Mouse (Mus musculus) layer of hippocampus, postnatal 14 days (tissue): Measurements from ENCODE around the gene Spsb2. TPM values are rescaled to one million over a fixed set of nuclear protein-coding genes. Genes with fewer than 3 reads are reported as not detected.

Experiments used
- DNase-seq, 2 experiments: peaks; one replicate each; pipeline ENCODE4 v3.0.0; 2021 to 2022; ENCODE audit warnings: low spot score in 2 of 2, mixed read lengths in 1 of 2
- long read RNA-seq, 2 experiments: library from polyadenylated mRNA; stranded (forward); transcript quantifications; one replicate each; pipeline ENCODE4 v2.0.0; 2021
- total RNA-seq, 2 experiments: library from RNA; stranded (reverse); gene quantifications; 2 replicates each; pipeline ENCODE4 v1.2.3; 2021

Gene Spsb2
- 1 to 10 TPM; 5.7 to 6.7 TPM for total RNA-seq
- long read RNA-seq, experiment 1, partial matches to known transcripts = 0 of 3 reads
- long read RNA-seq, experiment 1, other reads (novel, unspliced or antisense) = 0 of 3 reads
- long read RNA-seq, experiment 2, partial matches to known transcripts = 0 of 2 reads
- long read RNA-seq, experiment 2, other reads (novel, unspliced or antisense) = 2 of 2 reads

GRCm38 (mm10) chr6:124808358-124809012, at the start of gene Spsb2:
Gene Spsb2 (plus strand): TSS chr6:124808661.
- peak; percentile 53 to 65 for DNase-seq

- no peak for DNase-seq
Observed at GRCm38 (mm10) chr6:124758849-124759232, 49.6 kb upstream of the Spsb2 start.

- DNase-seq = peak in 1 of 2 experiments; percentile 82
Observed at GRCm38 (mm10) chr6:124759259-124759658, 49.2 kb upstream of the Spsb2 start.

- DNase-seq = peak in 1 of 2 experiments; percentile 0
Observed at GRCm38 (mm10) chr6:124765951-124766350, 42.5 kb upstream of the Spsb2 start.

- no peak for DNase-seq
Observed at GRCm38 (mm10) chr6:124767536-124767919, 40.9 kb upstream of the Spsb2 start.

DNA sequence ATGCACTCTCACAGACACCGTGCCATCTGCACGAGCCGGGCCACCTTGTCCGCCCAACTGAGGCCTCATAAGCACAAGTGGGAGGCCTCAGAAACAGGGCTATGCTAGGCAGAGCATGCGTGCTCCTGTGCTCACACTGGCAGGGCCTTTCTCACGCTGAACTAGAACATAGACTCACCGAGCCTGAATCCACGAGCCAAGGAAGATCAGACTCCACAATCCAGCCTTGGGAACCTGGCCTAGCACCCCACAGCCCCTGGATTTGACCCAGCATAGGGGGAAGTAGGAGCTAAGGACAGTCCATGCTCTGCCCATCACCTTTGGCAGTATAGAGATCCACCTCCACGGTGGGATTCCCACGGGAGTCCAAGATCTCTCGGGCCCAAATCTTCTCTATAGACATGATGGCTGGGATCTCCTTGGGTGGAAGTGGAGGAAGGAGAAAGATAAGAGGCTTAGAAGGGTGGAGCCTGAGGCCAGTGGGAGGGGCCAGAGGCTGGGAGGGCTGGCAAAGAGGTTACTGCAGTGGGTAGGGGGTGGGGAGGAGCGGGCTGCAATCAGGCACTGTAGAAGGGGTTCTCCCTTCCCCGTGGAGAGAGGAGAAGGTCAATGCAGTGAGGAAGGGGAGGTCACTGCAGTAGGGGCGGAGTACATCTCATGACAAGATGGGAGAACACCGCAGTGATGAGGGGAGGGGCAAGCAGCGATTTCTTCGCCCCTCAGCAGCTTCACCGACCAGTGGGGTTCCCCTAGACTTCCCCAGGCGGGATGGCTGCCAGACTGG, 40.3 kb upstream of the Spsb2 start:
- peak; percentile 44 to 45 for DNase-seq

DNA sequence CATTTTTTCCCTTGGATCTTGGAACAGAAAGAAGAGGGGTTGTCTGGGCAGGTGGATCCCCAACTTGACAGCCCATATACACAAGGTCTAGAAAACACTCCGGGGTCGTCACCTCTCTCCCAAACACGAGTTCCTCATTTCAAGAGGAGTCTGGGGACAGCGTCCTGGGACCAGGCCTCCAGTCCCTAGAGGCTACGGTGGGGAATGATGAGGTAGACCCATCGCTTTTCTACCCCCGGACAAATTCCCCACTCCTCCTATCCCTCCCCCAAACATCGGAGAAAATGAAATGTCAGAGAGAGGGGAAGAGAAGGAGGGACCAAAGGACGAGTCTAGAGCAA, 39.8 kb upstream of the Spsb2 start:
- DNase-seq = no peak

DNA sequence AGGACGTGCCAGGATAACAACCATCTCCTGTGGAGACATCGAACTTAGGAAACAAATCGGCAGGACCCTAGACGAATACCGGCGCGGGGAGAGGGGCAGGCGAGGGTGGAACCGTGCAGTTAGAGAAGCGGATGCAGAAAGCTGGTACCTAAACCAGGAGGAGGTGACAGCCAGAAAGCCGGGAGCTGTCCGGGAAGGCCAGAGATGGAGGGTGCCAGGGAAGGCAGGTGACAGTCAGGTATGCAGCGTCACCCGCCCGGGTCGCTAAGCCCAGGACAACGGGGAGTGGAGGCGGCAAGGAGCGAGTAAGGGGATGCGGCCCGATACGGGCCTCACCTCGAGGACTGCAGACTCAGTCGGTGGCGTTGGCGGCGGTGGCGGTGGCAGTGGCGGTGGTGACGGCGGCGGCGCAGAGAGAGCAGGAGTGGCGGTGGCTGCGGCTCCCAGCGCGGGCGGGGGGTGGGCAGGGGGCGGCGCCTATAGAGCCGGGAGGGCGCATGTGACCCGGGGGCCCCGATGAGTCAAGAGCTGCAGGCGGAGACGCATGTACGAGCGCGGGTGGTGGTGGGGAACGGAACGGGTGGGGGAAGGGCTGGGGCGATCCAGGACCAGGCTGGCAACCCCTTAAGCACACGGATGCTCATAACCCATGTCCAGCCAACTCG, 39.2 kb upstream of the Spsb2 start, which contains the start of gene Eno2:
Eno2 (minus strand) TSS at position 573 of the 665 bp plus-strand sequence.
- peak; percentile 56 to 75 for DNase-seq

- DNase-seq = no peak
Observed at GRCm38 (mm10) chr6:124770013-124770412, 38.4 kb upstream of the Spsb2 start.

DNA sequence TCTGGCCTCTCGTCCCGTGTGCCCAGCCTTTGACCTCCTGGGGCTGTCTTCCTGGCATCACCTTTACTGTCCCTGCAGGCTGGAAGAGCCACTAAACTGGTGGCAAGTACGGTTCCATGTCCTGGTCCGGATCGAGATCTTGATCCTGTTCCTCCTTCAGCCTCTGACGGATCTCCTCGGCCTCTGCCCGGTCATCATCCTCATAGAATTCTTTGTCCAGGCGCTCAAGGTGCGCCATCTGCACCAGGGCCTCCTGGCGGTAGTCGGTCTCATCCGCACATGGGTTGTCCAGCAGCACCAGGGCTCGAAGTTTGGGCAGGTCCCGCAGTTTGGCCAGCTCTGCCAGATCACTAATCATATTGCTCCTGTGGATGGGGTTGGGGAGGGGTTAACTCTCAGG, 38.0 kb upstream of the Spsb2 start:
- no peak for DNase-seq

DNA sequence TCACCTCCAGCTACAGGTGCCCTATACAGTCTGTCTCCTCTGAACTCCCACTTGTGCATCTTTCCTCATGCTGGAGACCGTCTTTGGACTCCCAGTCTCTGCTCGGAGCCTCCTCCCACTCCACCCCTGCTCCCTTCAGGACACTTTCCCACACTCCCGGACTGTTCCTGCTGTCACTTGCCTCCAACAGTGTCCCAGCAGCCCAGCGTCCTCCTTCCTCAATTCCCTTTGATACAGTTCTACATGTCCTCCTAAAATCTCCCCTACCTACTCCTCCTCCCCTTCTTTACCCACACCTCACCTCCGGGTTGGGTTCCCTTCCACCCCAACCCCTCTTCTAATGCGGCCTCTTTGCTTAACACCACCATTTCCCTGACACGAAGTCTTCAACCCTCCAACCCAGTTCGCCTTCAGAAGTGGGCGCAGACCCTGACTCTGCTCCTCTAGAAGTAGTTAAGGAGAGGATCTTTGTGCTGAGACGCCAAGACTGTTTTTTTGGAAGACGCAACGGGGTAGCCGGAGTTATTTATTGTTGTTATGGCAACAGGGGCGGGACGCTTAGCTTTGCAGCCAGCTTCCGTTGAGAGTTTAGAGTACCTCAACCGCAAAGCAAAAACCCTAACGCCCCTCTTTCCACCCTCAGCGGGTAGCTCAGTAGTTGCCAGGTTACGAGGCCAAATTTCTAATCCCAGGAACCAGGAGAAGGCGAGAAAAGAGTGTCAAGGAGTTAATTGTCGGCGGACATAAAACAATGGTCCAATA, 29.1 kb upstream of the Spsb2 start, which contains the start of gene Lrrc23:
Lrrc23 (minus strand) TSS at position 506 of the 762 bp plus-strand sequence.
- DNase-seq = no peak

GRCm38 (mm10) chr6:124779984-124780416, 28.5 kb upstream of the Spsb2 start:
- no peak for DNase-seq

DNA sequence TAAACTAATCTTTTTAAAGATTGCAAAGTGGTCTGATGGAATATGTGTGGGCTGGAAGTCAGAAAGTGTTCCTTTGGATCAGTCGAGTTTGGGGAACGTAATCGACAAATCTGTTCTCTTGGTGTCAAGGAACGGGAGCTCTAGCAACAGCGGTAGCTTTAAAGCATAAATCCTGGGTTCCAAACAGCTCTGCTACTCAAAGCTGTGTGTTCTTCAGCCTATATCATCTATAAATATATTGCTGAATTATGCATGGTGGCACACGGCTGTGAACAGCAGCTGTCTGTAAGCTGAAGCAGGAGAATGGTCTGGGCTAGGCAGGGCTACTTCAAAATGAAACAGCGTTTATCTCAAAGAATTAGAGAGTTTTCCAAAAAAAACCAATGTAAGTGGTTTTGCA, 27.5 kb upstream of the Spsb2 start:
- DNase-seq = no peak

DNA sequence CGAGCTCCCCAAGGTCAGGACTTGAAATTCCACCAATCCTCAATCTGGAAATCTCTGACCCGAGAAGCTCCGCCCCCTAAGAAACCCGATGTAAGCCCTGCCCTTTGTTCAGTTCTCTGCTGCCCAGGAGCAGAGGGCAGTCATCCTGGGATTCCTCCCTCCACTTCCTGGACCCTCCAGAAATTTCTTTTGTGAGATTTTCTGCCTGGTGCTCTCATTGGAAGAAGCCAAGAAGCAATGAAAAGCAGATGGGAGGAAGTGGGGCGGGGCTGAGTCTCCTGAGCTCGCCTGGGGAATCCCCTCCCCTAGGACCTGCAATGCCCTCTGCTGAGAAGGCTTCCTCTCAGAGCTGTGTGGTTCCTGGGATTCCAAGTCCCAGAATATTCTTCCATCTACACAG, 26.0 kb upstream of the Spsb2 start:
- no peak for DNase-seq

DNA sequence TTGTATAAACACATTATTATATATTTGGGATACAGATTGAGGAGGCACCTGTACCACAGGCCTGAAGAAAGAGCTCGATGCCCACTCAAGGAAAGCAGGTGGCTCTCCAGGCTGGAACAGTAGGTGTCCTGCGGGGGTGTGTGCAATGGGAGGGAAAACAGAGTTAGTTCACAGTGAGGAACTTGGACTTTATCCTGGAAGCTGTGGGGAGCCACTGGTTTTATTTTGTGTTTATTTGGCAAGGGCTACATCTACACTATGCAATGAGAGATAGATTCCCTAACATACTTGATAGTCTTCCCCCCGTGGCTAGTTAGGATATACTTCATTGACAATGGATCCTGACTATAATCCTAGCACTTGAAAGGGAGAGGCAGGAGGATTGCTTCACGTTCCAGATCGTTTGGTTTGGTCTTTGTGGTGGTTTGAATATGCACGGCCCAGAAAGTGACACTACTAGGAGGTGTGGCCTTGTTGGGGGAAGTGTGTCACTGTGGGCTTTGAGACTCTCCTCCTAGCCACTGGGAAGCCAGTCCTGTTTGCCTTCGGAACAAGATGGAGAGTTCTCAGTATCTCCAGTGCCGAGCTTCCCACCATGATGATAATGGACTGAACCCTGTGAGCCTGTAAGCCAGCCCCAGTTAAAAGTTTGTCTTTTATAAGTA, 21.6 kb upstream of the Spsb2 start:
- no peak for DNase-seq

- DNase-seq = no peak
Observed at GRCm38 (mm10) chr6:124787722-124788121, 20.7 kb upstream of the Spsb2 start.

DNA sequence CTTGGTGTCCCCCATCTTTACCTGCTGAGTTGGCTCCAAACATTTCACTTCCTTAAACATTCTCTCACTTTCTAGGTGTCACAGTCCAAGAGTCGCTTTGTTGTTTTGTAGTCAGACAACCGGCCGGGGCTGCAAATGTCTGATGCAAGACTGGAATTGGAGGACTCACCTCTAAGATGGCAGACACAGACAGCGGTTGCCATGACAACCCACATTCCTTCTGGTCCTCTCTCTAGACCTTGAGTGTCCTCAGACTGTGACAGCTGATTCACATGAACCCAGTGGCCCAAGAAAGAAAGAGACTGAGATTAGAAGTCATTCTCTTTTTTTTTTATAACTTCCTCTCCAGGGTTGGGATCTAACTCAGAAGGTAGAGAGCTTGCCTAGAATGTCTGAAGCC, 18.9 kb upstream of the Spsb2 start:
- DNase-seq = no peak

- DNase-seq = no peak
Observed at GRCm38 (mm10) chr6:124790121-124790520, 18.3 kb upstream of the Spsb2 start.

- no peak for DNase-seq
Observed at GRCm38 (mm10) chr6:124791911-124792310, 16.6 kb upstream of the Spsb2 start.

GRCm38 (mm10) chr6:124795781-124796180, 12.7 kb upstream of the Spsb2 start:
- no peak for DNase-seq
